Mouse (Mus musculus) v-Abl transformed pro-B cells (cell line): ENCODE data around the gene Oxsm.

ENCODE experiments used
- in situ Hi-C, 2 experiments: fragments of 400-800 bp; cut with MboI; formaldehyde crosslinking; loops; one replicate each; pipeline ENCODE4 v1.15.1; 2025; ENCODE audit not compliant: unreplicated experiment in 2 of 2

Gene Oxsm

GRCm38 (mm10) chr14:16249171-16249874 lies at the start of gene Oxsm, which contains the start of gene Ngly1:
TSS of gene Oxsm (minus strand) at chr14:16249808.
TSS of gene Ngly1 (plus strand) at chr14:16249280.
- in situ Hi-C loops, result loop anchor here in 1 of 2 experiments (25.0 kb wide), 1 partner anchor 1413 kb away; the partner anchor contains the start of gene Thrb

DNA sequence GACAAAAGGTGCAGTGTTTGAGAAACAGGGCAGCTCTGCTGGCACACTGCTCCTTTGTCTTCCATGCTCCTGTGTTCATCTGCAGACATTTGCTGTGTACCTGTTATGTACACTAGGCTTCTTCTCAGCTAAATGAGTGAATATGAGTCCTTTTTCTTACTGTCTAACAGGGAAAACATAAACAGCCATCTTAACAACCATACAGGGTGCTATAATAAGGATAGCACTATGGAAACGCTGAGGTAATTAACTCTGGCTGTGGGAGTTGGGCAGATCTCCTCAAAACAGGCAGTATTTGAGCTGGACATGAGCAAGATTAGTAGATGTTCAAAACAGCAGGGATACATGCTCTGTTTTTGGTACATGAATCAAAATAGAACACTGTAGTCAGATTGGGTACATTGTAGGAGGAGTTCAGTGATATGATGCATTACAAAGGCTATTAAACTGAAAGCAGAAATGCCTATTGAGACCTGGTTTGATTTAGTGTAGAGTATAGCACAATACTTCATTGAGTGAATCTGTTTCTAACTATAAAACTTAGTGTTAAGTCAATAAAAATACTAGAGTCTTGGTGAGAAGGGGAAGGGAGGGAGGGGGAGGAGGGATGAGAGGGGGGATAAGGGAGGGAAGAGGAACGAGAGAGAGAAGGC lies 47.3 kb upstream of the Oxsm start:
- in situ Hi-C loops, result no loop called here

GRCm38 (mm10) chr14:16293921-16294320 lies 44.3 kb upstream of the Oxsm start:
- in situ Hi-C loops, result no loop called here

- in situ Hi-C loops, result no loop called here
Measured at GRCm38 (mm10) chr14:16293015-16293414, 43.4 kb upstream of the Oxsm start.

GRCm38 (mm10) chr14:16292371-16292770 lies 42.8 kb upstream of the Oxsm start:
- in situ Hi-C loops, result no loop called here

DNA sequence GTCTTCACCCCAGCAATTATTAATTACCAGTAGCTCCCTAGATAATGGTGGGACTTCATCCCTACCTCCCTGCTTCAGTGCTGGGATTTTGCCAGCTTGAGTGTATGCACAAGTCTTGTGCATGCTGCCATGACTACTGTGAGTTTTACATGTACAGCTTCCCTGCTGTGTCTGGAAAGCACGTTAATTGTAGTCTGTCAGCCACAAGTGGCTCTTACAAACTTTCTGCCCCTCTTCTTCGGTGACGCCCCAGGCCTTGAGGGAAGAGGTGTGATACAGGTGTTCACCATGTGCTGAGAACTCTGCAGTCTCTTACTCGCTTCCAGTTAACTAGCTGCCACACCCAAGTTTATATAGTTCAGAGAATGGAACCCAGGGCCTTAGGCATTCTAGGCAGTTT lies 34.4 kb upstream of the Oxsm start:
- in situ Hi-C loops, result no loop called here

DNA sequence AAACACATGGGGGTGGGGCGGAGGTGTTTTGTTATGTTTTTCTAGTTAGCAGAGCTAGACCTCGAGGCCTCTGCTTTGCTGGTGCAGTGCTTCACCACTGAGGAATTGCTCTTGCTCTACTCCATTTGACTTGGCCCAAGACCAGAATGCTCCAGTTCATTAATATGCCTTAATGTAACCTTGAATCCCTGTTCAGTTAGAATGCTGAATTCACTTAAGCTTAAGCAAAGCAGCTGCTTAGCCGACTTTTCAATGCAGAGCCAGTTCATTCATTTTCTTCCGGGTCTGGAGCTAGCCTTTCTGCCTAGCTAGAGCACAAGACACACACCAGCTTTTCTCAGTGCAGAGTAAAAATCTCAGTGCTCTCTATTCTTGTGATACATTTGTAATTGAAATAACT lies 29.6 kb upstream of the Oxsm start:
- in situ Hi-C loops, result no loop called here

GRCm38 (mm10) chr14:16273677-16274076 lies 24.1 kb upstream of the Oxsm start:
- in situ Hi-C loops, result no loop called here

DNA sequence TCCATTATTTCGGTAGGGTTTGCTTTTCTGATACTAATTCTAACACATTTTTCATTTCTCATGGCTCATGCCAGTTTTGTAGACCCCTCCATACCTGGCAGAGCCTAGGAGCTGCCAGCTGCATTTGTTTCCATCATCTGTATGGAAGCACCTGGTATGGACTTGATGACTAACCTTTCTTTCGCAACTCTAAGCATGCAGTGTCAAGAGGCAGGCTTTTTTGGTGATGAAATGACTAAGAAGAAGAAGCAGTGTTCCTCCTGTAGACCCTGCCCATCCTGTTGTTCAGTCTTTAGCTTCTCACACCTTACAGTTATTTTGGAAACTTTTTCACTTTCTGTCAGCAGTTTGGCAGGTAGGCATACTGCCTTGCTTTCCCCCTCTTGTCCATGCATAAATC lies 20.2 kb upstream of the Oxsm start:
- in situ Hi-C loops, result no loop called here

DNA sequence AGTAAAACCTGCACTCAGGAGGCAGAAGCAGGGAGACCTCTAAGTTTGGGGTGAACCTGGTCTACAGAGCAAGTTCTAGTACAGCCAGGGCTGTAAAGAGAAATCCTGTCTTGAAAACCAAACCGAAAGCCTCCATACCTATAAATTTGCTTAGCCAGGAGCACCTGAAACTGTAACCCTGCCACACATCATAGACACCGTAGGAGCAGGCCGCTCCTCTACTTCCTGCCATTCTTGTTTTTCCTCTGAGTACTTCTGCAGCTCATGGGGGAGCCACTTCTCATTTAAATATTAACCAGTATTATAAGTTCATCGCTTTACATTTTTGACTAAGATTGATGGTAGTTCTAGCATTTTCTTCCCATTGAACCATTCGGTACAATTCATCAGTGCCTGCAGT lies 17.4 kb upstream of the Oxsm start:
- in situ Hi-C loops, result no loop called here

DNA sequence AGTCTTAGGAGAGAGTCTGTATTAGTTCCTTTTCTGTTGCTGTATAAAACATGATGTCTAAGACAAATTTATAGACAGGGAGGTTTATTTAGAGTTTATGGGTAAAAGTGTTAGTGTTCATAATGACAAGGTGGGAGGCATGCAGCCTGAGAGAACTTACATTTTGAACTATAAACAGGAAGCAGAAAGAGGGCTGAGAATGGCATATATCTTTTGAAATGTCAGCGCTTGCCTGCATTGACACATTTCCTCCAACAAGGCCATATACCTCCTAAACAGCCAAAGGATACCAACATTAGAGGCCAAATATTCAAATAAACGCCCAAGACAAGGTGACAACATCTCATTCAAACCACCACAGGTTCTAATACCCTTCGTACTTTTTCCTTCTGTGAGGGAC lies 12.3 kb upstream of the Oxsm start:
- in situ Hi-C loops, result no loop called here

GRCm38 (mm10) chr14:16260541-16260940 lies 10.9 kb upstream of the Oxsm start:
- in situ Hi-C loops, result no loop called here

- in situ Hi-C loops, result no loop called here
Measured at GRCm38 (mm10) chr14:16256209-16256608, 6.6 kb upstream of the Oxsm start.

DNA sequence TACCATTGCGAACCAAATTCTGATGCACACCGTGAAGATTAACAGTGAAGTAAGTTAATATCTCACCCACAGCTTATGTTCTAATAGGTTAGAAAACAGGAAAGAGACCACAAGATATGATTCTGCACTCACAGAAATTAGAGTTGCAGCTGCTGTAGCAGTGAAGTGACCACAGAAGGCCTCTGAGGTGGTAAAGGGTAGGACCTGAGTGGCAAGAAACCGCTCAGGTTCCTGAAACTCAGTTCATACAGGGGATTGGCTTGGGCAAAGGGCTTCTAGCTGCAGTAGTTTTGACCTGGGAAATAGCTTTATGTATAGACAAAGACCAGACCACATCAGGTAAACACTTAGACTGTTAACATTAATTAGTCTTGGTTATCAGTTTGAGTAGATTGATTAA lies 6.1 kb upstream of the Oxsm start:
- in situ Hi-C loops, result no loop called here

DNA sequence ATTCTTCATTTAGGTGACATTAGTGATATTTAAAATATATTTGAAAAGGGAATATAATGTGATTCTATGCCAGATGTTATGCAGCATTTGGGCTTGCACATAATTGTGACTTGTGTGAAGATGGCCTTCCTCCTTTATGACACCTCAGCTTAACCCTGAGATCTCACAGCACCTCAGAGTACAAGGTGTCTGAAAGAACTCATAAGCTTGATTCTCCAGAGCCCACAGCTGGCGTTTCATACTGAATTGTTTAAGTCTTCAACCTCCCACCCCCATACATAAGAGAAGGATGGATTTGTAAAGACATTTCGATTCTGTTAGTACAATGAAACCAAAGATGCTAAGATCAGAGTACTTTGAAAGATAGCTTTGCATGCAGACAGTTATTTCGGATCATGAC lies 491 bp upstream of the Oxsm start:
- in situ Hi-C loops, result no loop called here

GRCm38 (mm10) chr14:16248603-16249157 lies 928 bp downstream of the Oxsm start:
- in situ Hi-C loops, result loop anchor here in 1 of 2 experiments (25.0 kb wide), 1 partner anchor 1414 kb away; the partner anchor contains the start of gene Thrb

DNA sequence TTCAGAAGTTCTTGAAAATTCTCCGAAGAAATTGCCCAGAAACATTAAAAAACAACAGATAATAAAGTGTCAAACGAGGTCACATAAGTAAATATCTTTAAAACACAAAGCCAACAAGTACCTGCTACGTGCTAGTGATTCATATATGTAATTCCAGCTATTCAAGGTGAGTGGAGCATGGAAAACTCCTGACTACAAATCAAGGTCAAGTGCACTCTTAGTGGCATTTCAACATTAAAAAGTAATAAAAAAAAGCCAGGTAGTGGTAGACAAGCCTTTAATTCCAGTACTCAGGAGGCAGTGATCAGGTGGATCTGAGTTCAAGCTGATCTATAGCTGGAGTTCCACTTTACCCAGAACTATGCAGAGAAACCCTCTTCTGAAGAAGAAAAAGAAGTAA lies 1.5 kb downstream of the Oxsm start:
- in situ Hi-C loops, result loop anchor here in 1 of 2 experiments (25.0 kb wide), 1 partner anchor 1414 kb away; the partner anchor contains the start of gene Thrb

DNA sequence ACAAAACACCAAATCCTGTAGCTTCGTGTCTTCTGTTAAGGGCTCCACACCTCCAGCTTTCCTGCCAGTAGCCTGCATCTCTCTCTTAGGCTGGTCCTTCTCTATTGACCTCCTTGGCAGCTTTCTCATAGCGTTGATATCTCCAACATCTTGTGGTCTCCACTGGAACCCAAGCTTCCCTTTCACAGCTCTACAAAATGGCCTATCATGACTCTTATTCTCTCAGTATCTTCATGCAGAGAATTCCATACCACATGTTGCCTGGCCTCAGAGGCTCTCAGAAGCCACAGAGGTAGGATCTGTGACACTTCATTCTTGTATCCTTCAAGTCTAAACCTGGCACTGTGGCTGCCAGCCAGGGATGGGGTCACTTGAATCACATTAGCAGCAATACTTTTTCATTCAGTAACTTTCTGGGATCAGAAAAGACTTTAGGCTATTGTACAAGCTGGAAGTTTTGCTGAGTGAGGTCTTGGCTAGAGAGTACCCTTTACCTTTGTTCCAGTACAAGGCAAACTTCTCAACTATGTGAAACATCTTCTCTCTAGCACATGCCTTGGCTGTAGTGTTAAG lies 3.2 kb downstream of the Oxsm start:
- in situ Hi-C loops, result loop anchor here in 1 of 2 experiments (25.0 kb wide), 1 partner anchor 1416 kb away; the partner anchor contains the start of gene Thrb

- in situ Hi-C loops, result loop anchor here in 1 of 2 experiments (25.0 kb wide), 1 partner anchor 1417 kb away; the partner anchor contains the start of gene Thrb
Measured at GRCm38 (mm10) chr14:16245127-16245526, 4.5 kb downstream of the Oxsm start.

GRCm38 (mm10) chr14:16244370-16244769 lies 5.2 kb downstream of the Oxsm start:
- in situ Hi-C loops, result loop anchor here (5.0 to 25.0 kb wide), 2 partner anchors 123 to 1418 kb away; partner anchors contain the start of genes Top2b (in 2 of the 2) and Thrb (in 1 of the 2)
